Mouse (Mus musculus): ENCODE results near the gene Kif9.

Gene Kif9

DNA sequence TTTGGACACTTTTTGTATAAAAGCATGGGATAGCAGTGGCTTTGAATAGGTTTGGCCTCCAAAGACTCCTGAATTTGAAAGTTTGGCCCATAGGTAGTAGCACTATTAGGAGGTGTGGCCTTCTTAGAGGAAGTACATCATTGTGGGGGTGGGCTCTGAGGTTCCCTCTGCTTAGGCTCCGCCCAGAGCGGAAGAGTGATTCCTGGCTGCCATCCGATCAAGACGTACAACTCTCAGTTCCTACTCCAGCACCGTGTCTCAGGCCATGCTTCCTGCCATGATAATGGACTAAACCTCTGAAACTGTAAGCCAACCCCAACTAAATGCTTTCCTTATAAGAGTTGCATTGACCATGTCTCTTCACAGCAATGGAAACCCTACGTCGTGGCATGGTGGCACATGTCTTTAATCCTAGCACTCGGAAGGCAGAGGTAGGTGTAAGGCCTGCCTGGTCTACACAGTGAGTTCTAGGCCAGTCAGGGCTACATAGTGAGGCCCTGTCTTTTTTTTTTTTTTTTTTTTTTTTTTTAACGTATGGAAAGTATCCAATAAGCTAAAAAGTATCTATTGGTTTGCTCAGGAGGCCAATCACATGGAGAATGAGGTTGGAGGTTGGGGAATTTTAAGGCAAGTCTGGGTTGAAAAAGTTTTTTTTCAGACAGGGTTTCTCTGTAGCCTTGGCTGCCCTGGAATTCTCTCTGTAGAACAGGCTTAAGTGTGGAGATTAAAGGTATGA is 52.4 kb downstream of the Kif9 start:
- DNase-seq = no peak

DNA sequence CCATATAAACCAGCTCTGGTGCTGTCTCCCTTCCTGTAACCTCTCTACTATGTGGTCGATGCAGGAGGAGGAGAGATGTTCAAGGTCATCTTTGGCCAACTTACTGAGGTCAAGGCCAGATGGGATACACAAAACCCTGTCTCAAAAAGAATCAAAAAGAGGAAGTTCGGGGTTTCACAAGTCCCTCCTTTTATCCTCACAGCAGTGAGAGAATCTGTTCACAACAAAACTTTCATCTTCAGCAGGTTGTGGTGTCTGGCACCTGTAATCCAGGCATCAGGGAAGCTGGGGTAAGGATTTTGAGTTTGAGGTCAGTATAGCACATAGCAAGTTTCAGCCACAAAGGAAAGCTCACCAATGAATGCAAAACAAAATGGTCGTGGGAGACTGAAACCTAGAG is 53.9 kb downstream of the Kif9 start:
- DNase-seq = no peak

DNA sequence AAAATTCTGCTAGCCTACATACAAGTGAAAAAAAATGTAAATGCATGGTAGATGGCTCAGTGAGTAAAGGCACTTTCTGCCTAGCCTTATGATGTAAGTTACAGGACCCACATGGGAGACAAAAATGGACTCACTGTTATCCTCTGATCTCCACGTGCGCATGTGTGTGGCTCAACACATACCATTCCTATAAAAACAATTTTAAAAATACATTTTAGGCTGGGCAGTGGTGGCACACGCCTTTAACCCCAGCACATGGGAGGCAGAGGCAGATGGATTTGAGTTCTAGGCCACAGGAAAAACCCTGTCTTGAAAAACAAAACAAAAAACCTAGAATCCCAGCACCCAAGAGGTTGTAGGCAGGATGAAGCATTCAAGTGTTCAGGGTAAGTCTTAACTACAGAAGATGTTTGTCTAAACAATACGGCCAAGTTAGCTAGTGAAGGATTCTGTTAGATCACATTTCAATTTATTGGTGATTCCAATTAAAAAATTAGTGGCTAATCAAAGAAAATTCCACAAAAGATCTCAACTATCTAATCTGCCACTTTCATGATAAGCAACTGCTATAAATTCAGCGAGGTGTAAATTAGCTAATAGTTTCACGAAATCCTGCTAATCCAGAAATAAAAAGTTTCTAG is 54.5 kb downstream of the Kif9 start:
- DNase-seq = no peak

DNA sequence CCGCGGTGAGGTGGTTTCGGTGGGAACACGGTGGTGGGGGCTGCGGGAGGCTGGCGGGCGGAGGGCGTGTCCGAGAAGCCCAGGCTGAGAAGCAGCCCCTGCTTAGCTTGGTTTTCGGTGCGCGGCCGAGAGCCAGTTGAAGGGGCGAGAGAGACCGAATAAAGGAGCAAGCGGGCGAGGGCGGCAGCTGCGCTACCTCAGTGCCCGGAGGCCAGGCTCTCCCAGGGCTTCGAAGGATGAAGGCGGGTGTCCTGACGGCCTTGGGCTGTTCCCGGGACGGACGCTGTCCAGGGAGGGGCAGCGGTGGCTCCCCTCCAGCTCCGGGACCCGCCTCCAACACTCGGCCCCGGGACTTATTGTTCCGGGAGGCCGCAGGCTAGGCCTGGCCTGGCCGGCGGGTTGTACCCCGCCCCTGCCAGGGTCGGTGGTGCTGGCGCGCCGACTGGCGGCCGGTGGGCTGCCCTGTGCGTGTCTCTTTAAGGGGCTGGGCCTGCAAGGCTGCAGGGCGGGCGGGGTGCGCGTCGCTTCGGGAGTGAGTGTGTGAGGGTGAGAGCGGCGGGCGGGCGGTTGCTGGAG is 55.2 kb downstream of the Kif9 start:
- peak; percentile 96 for DNase-seq

DNA sequence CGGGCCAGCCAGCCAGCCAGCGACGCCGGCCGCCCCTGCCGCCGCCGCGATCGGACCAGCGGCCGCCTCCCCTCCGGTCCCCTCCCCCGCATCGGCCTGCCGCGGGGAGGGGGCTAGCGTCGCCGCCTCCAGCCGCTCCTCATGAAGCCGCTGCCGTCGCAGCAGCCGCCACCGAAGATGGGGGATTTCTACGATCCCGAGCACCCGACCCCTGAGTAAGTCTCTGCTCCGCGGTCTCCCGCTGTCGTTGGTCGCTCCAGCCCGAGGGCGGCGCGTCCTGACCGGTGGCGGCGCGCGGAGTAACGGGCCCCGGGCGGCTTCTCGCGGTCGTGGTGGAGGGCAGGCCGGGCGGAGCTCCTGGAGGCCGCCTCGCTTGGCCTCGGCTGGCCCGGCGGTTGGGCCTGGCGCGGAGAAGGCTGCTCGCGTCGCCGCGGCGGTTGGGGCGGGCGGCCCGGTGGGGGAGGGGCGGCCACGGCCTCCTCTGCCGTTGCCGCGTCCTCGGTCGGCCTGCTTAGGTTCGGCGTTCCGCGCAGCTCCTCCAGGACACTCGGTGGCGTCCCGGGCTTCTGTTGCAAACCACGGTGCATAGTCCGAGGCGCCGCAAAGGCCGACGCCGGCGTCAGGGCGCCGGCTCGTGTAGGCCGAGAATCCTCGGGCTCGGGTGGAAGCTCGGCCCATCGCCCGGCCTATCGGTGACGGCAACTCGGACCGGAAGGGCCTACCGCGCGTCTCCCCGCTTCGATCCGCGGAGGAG is 56.0 kb downstream of the Kif9 start, which contains the start of gene Setd2:
TSS of gene Setd2 (plus strand) at position 60 of the 754 bp plus-strand sequence.
- DNase-seq = peak; percentile 54

DNA sequence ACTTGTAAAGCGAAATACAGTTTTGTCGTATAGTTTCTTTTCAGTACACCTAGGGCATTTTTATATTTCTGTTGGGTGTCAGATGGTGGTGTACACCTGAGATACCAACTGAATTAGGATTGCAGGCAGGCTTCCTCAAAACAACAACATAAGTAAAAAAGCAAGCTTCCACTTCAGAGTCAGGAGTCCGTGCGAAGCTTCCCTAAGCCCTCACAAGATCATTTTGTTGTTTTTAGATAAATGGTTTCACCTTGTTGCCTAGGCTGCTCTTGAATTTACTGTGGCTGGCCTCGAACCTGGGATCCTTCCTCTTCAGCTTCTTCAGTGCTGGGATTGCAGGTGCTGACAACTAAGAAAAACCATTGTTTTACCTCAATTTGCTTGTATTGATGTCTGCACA is 56.9 kb downstream of the Kif9 start:
- DNase-seq = no peak

DNA sequence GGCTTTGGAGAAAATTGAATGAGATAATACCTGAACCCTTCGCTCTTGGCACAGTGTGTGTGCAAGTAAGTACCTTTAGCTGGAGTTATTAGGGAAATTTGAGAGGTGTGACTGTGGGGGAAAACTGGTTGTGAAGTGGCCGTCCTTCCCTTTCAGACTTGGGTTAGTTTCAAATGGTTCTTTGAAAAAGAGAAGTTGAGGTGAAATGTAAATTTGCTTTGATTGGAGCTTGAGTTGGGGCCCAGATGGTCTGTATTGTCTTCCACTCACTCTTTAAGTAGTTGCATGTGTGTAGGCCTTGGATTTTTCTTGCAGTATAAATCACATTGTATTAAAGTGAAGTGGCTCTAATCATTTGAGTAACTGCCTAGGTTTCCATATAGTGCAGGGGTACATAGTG is 58.4 kb downstream of the Kif9 start:
- DNase-seq = no peak

DNA sequence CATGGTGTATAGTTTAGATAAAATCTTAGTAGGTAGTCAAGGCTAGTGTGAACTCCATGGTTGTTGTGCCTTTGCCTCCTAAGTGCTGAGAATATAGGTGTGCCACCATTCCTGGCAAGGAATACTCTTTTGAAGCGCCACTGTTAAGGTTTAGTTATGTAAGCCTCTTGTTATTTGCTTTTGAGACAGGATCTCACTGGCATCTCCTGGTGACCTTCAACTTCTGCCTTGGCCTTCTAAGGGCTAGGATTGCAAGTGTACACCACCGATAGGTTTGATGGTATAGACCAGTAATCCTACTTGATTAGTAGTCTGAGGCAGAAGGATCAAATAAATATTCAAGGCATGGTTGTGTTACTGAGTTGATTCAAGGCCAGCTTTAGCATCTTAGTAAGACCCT is 59.9 kb downstream of the Kif9 start:
- DNase-seq = no peak

DNA sequence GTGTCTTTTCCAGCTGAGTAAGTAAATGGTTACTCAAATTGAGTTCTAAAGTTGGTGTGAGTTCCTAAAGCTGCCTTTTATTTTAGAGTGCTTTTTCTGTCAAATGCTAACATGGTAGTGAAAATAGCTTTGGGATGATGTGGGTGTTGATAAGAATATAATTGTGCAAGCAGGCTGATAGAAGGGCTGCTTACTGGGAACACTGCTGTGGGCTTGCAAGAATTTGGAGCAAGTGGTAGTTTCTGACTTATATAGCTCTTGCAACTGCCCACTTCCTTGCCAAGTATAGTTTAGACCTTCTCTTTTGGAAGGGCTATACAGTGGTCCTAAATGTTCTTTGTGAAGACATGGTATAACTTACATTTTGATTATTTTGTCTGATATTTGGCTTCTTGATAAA is 61.8 kb downstream of the Kif9 start:
- DNase-seq = no peak

DNA sequence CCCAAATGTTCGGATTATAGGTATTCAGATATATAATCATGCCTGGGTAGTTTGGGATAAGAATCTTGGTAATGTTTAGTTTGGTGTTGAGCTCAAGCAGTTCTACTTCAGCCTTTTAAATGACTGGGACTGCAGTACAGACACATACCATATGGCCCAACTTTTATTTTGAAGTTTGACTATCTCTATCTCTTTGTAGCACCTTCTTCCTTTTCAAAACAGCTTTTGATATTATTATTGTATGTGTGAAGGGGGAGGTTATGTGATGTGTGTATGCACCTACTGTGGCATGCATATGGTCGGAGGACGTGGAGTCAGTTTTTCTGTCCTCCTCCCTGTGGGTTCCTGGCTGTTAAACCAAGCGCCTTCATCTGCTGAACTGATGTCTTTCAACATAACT is 65.2 kb downstream of the Kif9 start:
- DNase-seq = no peak

DNA sequence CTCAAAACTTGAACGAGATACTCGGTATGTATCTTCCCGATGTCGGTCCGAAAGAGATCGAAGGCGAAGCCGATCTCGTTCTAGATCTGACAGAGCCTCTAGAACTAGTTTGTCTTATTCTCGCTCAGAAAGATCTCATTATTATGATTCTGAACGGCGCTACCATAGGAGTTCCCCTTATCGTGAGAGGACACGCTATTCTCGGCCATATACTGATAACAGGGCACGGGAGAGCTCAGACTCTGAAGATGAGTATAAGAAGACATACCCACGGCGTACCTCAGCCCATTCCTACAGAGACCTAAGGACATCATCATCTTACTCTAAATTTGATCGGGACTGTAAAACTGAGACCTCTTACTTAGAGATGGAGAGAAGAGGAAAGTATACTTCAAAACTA is 71.5 kb downstream of the Kif9 start:
- DNase-seq = no peak

DNA sequence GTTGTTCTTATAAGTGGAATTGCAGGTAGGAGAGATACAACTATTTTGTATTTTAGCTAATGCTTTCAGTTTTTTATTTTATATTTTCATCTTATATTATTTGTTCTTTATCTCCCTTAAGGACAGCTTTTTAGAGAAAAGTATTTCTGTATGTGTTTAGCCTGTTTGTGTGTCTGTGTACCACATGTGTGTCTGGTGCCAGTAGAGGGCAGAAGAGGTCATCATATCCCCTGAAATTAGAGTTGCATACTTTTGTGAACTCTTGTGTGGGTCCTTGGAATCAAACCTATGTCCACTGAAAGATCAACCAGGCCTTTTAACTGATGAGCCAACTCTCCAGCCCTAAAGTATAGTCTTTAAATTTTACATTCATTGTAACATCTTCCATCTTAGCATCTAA is 91.6 kb downstream of the Kif9 start:
- DNase-seq = peak; percentile 7
